Comparison of ENCODE assay signal across 8 mouse cellular contexts in genomic region chr17:47596162-47596838, GRCm38 (mm10). TPM values are rescaled to one million over a fixed set of nuclear protein-coding genes. Genes with fewer than 3 reads are reported as not detected.
DNase-seq lines count a peak whose midpoint lies in the region; ATAC-seq and TF ChIP-seq lines count a peak whose summit lies in the region.

No protein-coding gene starts in this region.

- H3K27me3 ChIP-seq in ES-Bruce4 (ENCODE audit: control insufficient read depth, insufficient read depth, low read length, poor library complexity, severe bottlenecking), result no peaks in the 10 kb centered on the region
- H3K27me3 ChIP-seq in heart, embryonic 16.5 days (ENCODE audit: control insufficient read depth, insufficient read depth, low read length), result no peaks in the 10 kb centered on the region
- no peaks in the 10 kb centered on the region for H3K27me3 ChIP-seq in liver, embryonic 16.5 days (ENCODE audit: control insufficient read depth, insufficient read depth, low read depth, low read length)

- 23% methylated on average over 6 of the region's 6 CpGs for WGBS in heart, embryonic 16.5 days
- WGBS in liver, embryonic 16.5 days (ENCODE audit: insufficient replicate concordance), result 26% methylated on average over 6 of the region's 6 CpGs

- TF ChIP-seq EP300 in ES-Bruce4 (IDR thresholded peaks at IDR 0.05; ENCODE audit: insufficient read depth, low read depth, low read length), result no peak

- no peaks in the 10 kb centered on the region for H3K9me3 ChIP-seq in ES-Bruce4 (replicated peaks; ENCODE audit: control insufficient read depth, insufficient read depth, low read length, poor library complexity, severe bottlenecking)
- no peaks in the 10 kb centered on the region for H3K9me3 ChIP-seq in heart, embryonic 16.5 days (replicated peaks; ENCODE audit: control insufficient read depth, low read length)
- no peaks in the 10 kb centered on the region for H3K9me3 ChIP-seq in liver, embryonic 16.5 days (replicated peaks; ENCODE audit: control insufficient read depth, low read length)

- peaks cover 14% of the 10 kb centered on the region for H3K36me3 ChIP-seq in ES-Bruce4 (ENCODE audit: control insufficient read depth, insufficient read depth, low read length, poor library complexity, severe bottlenecking)
- peaks cover 17% of the 10 kb centered on the region for H3K36me3 ChIP-seq in heart, embryonic 16.5 days (ENCODE audit: control insufficient read depth, insufficient read depth)
- peaks cover 40% of the 10 kb centered on the region for H3K36me3 ChIP-seq in liver, embryonic 16.5 days (ENCODE audit: control insufficient read depth, insufficient read depth)

- DNase-seq in cerebellum, adult 9-10 months, result peak; percentile 19
- DNase-seq in cerebellum, adult 9-11 months, result no peak
- no peak for DNase-seq in left cerebral cortex, adult 8-10 months (ENCODE audit: low spot score in 2 of 2)
- DNase-seq in layer of hippocampus, adult 9-10 months (ENCODE audit: low spot score), result no peak
- DNase-seq in frontal cortex, adult 2 months (ENCODE audit: extremely low spot score in 1 of 2, low spot score in 1 of 2), result no peak

- H3K4me3 ChIP-seq in ES-Bruce4 (ENCODE audit: low read depth, low read length), result no peak overlapping the region
- H3K4me3 ChIP-seq in heart, embryonic 16.5 days (ENCODE audit: low read length), result peak overlapping the region; percentile 75
- H3K4me3 ChIP-seq in liver, embryonic 16.5 days (ENCODE audit: low read depth, low read length), result peak overlapping the region; percentile 69

- no peak for TF ChIP-seq POLR2A in ES-Bruce4 (IDR thresholded peaks at IDR 0.05; ENCODE audit: insufficient read depth, low read length)

- H3K9ac ChIP-seq in ES-Bruce4 (ENCODE audit: low read depth, poor library complexity, severe bottlenecking), result peak overlapping the region; percentile 83
- peak overlapping the region; percentile 90 for H3K9ac ChIP-seq in heart, embryonic 16.5 days (ENCODE audit: low read length)
- H3K9ac ChIP-seq in liver, embryonic 16.5 days (ENCODE audit: low read depth, low read length), result peak overlapping the region; percentile 78

- H3K4me1 ChIP-seq in ES-Bruce4 (ENCODE audit: control insufficient read depth, insufficient read depth, low read length), result peaks cover 4% of the 10 kb centered on the region
- H3K4me1 ChIP-seq in heart, embryonic 16.5 days (ENCODE audit: control insufficient read depth, insufficient read depth, low read length), result peaks cover 43% of the 10 kb centered on the region
- H3K4me1 ChIP-seq in liver, embryonic 16.5 days (ENCODE audit: control insufficient read depth, low read depth, low read length), result peaks cover 68% of the 10 kb centered on the region

- H3K27ac ChIP-seq in ES-Bruce4 (ENCODE audit: insufficient read depth, low read length), result peak overlapping the region; percentile 69
- peak overlapping the region; percentile 98 for H3K27ac ChIP-seq in heart, embryonic 16.5 days (ENCODE audit: low read length)
- peak overlapping the region; percentile 95 for H3K27ac ChIP-seq in liver, embryonic 16.5 days (ENCODE audit: low read length)

- no peak for TF ChIP-seq CTCF in ES-Bruce4 (IDR thresholded peaks at IDR 0.05; ENCODE audit: low read depth, low read length)

- H3K4me2 ChIP-seq in heart, embryonic 16.5 days (ENCODE audit: low read depth, low read length), result peak overlapping the region; percentile 91
- H3K4me2 ChIP-seq in liver, embryonic 16.5 days (ENCODE audit: low read depth, low read length), result peak overlapping the region; percentile 72

- no peak for ATAC-seq in heart, embryonic 16.5 days (replicated peaks; ENCODE audit: extremely low read depth, insufficient read depth, low FRiP score)
- no peak for ATAC-seq in liver, embryonic 16.5 days (ENCODE audit: low read depth)

RNA-seq across cellular contexts. Expression of gene Bysl, which starts 15.0 kb away (rescaled TPM):
- polyA plus RNA-seq in ES-Bruce4 (2011; ENCODE audit: insufficient read depth, insufficient read length, low read depth, missing spikeins), result 24.9 and 25.7 TPM in 2 replicates
- 22.9 and 23.3 TPM in 2 replicates for polyA plus RNA-seq in heart, embryonic 16.5 days (2015; fragmentation: Nextera tagmentation; extraction: Ambion mirVana)
- polyA plus RNA-seq in liver, embryonic 16.5 days (2015; fragmentation: Nextera tagmentation; extraction: Ambion mirVana), result 12.5 and 12.7 TPM in 2 replicates
- total RNA-seq in left cerebral cortex, adult 8-10 months (2022), result 10 to 100 TPM; 15.7 to 19.0 (median 17.1) TPM
- 18.0 TPM in 2 replicates for polyA plus RNA-seq in frontal cortex, adult 2 months (2012; rRNA removed)

RNA-seq across cellular contexts. Expression of gene Med20, which starts 15.1 kb away (rescaled TPM):
- 26.4 and 36.9 TPM in 2 replicates for polyA plus RNA-seq in ES-Bruce4 (2011; ENCODE audit: insufficient read depth, insufficient read length, low read depth, missing spikeins)
- 30.5 and 34.9 TPM in 2 replicates for polyA plus RNA-seq in heart, embryonic 16.5 days (2015; fragmentation: Nextera tagmentation; extraction: Ambion mirVana)
- polyA plus RNA-seq in liver, embryonic 16.5 days (2015; fragmentation: Nextera tagmentation; extraction: Ambion mirVana), result 22.3 and 22.4 TPM in 2 replicates
- 10 to 100 TPM; 26.3 to 34.7 (median 27.2) TPM for total RNA-seq in left cerebral cortex, adult 8-10 months (2022)
- polyA plus RNA-seq in frontal cortex, adult 2 months (2012; rRNA removed), result 33.2 and 34.6 TPM in 2 replicates

RNA-seq across cellular contexts. Expression of gene Gm20517, which starts 15.1 kb away (rescaled TPM):
- 4.5 and 11.9 TPM in 2 replicates for polyA plus RNA-seq in ES-Bruce4 (2011; ENCODE audit: insufficient read depth, insufficient read length, low read depth, missing spikeins)
- polyA plus RNA-seq in heart, embryonic 16.5 days (2015; fragmentation: Nextera tagmentation; extraction: Ambion mirVana), result 0.82 and 1.0 TPM in 2 replicates
- 0.97 and 1.1 TPM in 2 replicates for polyA plus RNA-seq in liver, embryonic 16.5 days (2015; fragmentation: Nextera tagmentation; extraction: Ambion mirVana)
- total RNA-seq in left cerebral cortex, adult 8-10 months (2022), result 1 to 10 TPM; 3.8 to 9.6 (median 6.6) TPM
- polyA plus RNA-seq in frontal cortex, adult 2 months (2012; rRNA removed), result 3.5 and 3.7 TPM in 2 replicates

RNA-seq across cellular contexts. Expression of gene Usp49, which starts 34.2 kb away (rescaled TPM):
- 15.8 and 16.8 TPM in 2 replicates for polyA plus RNA-seq in ES-Bruce4 (2011; ENCODE audit: insufficient read depth, insufficient read length, low read depth, missing spikeins)
- polyA plus RNA-seq in heart, embryonic 16.5 days (2015; fragmentation: Nextera tagmentation; extraction: Ambion mirVana), result 2.1 and 3.1 TPM in 2 replicates
- polyA plus RNA-seq in liver, embryonic 16.5 days (2015; fragmentation: Nextera tagmentation; extraction: Ambion mirVana), result 2.9 and 3.6 TPM in 2 replicates
- 10 to 100 TPM; 10.2 to 13.4 (median 11.6) TPM for total RNA-seq in left cerebral cortex, adult 8-10 months (2022)
- polyA plus RNA-seq in frontal cortex, adult 2 months (2012; rRNA removed), result 12.4 and 13.1 TPM in 2 replicates
